Mouse (Mus musculus) urinary bladder, postnatal 36 days (tissue): ENCODE data around the gene Pagr1b.

Source experiments
- DNase-seq, 2 experiments: peaks; one replicate each; pipeline ENCODE4 v3.0.0; 2022; ENCODE audit warnings: low spot score in 2 of 2, mixed read lengths in 1 of 2

The Pagr1b gene

GRCm38 (mm10) chr7:126951741-126952140 is 64.5 kb downstream of the Pagr1b start:
- no peak for DNase-seq
